Mouse (Mus musculus): ENCODE measurements at regions not wholly inside any gene's neighbourhood (a gene's known extent, or its start where the extent isn't known, plus 50 kb on each side); places are given as distances from the start of the nearest gene placed in this dataset.
"Not testable (repeated sequence)": the region's sequence is repeated elsewhere in the genome, so short reads cannot be mapped to it uniquely, and the experiment has no call there.

DNA sequence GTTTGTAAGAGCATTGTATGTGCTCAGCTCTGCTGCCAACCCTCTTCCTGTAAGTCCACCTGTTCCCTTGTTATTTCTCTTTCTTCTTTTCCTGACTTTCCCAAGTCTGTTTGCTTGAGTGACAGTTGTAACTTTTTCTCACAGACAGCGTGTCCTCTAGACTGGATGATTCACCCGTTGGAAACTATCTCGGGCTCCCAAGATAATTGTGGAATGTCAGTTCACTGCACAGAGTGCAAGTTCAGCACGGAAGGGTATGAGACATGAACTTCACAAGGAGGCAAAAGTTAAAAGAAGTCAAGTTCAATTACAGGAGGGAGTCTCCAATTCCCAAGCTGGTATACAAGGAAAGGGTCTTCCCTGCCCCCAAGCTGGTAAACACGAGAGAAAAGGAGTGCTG is 112.5 kb upstream of the Gm5148 start:
- DNase-seq (ENCODE audit: low spot score): peak; percentile 73

DNA sequence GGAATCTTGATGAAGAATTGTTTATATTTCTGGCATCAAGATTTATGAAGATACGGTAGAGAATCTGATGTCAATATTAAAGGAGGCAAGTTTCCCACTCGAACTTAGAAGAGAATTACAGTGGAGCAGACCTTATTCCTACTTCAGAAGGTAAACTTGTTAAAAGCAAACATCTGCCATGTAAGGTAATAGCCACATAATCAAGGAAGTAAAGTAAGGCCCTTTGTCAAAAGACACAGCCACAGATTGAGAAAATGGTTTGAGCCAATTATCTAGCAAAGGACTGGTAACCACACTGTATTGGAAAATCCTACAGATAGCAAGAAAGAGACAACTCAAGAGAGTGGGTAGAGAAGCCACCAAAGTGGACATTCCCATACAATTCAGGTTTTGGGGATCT is 111.4 kb upstream of the Gm5148 start:
- no peak for DNase-seq (ENCODE audit: low spot score)

DNA sequence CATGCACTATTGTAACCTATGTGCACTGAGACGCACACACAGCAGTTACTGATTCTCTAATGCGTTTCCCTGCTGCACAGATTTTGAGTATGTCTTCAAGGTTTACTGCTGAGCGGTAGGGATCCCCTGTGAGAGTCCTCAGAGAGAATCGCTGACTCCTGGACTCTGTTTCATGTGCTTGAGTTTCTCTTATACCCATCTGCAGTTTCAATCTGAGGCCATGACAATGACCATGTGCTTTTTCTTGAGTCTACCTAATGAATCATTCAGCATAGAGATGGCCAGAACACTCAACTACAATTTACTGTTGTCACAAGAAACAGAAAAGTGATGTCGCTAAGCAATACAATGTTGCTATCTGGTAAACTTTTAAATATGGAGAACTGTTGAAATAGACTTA is 110.8 kb upstream of the Gm5148 start:
- DNase-seq (ENCODE audit: low spot score): no peak

DNA sequence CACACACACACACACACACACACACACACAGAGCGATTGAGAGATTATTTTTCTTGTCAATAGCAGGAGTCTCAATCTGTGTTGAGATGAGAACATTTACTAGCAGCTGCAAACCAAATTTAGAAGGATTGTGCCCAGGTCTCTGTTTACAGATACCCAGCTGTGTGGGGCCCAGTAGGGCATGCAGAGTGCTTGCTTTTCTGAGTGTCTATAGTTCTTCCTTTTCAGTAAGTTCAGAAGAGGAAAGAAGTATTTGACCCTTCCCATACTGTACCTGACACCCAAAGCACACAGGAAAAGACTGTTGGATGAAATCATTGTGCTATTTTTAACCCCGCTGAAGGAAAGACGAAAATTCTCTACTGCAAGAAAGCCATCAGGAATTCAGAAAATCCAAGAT is 110.3 kb upstream of the Gm5148 start:
- no peak for DNase-seq (ENCODE audit: low spot score)

DNA sequence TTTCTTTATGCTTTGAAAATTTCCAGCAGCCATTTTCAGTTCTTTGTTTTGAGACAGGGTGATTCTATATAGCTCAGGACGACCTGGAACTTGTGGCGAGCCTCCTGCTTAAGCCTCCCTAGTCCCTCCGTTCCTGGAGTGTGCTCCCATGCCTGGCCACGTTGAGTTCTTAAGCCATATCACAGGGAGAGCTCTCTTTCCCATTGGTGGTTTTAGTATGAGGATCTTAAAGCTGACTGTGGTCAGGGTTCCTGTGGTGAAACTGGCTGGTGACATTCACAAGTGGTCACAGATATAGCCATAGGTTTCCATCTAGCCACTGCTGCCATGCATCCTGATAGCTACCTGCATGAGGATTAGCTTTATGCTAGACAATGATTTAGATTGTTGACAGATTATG is 109.1 kb upstream of the Gm5148 start:
- DNase-seq (ENCODE audit: low spot score): no peak

DNA sequence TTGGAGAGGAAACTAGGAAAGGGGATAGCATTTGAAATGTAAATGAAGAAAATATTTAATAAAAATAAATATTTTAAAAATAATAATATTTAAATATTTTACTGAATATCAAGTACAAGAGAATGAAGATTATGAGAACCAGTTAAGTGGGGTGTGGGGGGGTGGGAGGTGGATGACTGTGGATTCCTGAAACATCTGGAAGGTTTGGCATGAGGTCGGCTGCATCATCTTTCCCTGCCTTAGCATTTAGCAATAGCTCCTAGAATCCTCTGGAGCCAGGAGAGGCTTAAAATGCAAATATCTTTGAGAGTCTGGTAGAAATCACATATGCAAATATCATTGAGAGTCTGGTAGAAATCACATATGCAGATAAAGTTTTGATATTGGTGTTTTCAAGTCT is 103.3 kb upstream of the Gm5148 start:
- no peak for DNase-seq (ENCODE audit: low spot score)

DNA sequence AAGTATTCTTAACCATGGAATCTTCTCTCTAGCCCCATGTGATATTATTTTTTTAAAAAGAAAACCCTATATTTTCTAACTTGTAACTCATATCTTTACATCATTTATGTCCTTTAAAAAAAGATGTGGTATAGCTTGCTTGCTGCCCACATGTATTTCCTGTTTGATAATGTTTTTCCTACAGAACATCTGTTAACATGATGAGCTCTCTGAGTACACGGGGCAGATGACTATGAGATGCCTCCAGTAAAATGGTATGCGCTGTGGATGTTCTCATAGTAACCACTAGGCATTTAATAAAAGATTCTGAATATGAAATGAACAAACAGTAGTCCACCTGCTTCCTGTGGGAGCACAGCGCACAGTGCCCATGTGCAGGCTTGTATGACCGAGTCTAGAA is 101.3 kb upstream of the Gm5148 start:
- no peak for DNase-seq (ENCODE audit: low spot score)

DNA sequence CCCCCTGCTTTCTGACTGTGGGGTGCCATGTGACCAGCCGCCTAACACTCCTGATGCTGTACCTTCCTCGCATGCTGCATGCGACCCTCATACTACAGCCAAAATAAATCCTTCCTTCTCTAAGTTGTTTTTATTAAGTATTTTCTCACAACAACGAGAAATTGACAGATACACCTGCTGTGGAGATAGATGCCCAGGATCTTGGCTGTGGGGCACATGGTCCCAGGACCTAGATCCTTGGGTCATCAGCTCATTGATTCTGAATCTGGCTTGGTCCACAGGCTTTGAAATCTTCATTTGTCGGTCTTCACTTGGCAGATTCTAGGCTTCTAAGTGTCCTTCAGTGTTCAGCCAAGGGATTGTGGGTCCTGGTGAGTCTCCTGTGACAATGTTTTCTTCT is 100.4 kb upstream of the Gm5148 start:
- no peak for DNase-seq (ENCODE audit: low spot score)

DNA sequence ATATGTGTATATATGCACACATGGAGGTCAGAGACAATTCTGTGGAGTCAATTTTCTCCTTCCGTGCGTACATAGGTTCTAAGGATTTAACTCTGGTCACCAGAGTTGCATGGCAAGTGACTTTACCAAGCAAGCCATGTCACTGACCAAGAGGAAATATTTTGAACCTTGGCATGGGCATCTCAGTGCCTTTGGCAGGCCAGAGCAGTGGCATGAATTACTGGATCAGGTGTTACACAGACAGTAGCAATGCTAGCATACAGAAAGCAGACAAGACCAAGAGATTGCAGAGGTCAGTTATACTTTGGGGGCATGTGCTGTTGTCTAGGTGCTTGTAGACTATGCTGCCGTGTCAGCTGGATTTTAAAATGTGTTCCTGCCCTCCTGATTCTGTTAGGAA is 95.2 kb upstream of the Gm5148 start:
- peak; percentile 44 for DNase-seq (ENCODE audit: low spot score)

DNA sequence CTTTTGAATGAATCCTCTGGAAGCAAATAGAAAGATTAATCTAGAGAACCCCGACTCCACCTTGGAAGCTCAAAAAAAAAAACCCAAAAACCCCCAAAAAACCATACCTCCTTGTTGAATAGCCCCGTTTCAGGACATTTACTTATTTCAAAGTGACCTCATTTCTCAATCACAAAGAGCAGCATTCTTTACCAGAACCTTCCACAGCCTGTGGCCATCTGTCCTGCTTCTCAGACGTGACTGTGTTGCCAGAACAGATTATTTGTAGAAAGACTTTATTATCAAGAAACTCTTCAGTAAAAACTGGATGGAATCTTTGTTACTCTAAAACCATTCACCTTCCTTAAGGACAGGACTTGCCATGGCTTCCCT is 93.1 kb upstream of the Gm5148 start:
- DNase-seq (ENCODE audit: low spot score): no peak

DNA sequence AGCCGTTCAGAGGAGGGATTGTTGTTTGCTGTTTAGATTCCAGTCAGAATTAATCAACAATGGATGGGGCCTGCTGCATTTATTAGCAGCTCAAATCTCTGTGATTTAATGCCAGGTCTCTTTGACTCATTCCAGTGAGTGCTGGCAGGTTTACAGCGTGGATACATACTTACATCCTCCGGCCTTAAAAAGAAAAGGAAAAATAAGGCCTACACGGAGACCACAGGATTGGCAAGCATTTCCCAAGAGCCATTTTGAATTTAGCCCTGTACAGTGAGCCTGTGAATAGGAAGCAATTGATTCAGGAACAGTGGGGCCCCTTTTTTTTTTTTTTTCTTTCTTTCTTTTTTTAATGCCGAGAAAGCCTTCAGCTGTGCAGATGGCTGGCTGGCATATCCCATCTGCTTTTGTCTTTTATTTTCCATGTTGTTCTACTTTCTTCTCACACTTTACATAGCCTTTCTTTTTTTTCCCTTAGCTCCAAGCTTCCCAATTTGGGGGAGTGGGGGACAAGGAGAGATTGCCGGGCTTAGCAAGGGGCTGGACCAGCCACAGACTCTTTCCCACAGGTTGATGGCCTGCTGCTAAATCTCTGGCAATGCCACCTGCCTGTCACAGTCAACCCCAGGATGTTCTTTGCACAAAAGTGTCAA is 92.6 kb upstream of the Gm5148 start:
- no peak for DNase-seq (ENCODE audit: low spot score)

DNA sequence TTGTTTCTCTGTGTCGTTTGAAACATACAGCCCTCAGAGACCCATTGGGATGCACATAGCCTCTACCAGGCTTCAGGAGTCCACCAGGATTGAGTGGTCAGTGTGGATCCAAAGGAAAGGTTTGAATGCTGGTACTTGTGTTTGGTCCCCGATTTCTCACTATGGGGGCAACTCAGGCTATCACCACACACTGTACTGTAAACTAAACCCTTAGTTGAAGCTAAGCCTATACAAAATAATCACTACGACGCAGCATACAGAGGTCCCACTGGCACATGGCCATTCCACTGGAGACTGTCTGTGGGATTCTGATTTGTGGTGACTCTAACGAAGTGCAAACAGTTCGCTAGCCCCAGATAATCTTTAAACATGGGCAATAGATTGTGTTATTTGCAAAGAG is 91.5 kb upstream of the Gm5148 start:
- no peak for DNase-seq (ENCODE audit: low spot score)

DNA sequence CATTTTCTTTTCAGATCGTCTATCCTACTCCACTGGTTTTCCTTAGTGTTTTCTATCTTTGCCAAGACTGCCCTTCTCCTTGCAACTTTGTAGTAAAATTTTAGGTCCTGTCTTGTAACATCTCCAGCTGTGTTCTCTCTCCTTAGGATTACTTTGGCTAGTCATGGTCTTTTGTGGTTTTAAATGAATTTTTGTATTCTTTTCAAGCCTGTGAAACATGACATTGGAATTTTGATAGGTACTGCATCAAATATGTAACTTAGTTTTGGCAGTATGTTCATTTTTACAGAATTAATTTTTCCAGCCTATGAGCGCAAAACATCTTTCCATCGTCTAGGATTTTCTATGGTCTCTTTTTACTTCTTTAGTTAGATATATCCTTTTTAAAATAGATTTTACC is 88.6 kb upstream of the Gm5148 start:
- DNase-seq (ENCODE audit: low spot score): no peak

DNA sequence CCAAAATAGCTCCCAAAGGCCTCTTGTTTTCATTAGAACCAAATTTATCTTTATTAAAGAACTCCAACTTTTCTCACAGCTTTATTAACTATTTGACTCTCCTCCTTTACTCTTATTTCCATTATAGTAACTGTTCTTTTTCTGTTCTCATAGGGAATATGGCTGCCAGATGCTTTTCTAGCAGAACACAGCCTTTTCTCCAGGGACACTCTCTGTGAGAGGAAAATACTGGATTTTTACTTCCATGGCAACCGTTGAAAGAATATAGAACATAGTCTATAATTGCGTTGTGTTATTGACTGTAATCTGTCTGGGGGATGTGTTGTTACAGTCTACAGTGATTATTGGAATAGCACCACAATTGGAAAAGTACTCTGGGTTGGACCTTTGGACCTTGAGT is 87.1 kb upstream of the Gm5148 start:
- no peak for DNase-seq (ENCODE audit: low spot score)

DNA sequence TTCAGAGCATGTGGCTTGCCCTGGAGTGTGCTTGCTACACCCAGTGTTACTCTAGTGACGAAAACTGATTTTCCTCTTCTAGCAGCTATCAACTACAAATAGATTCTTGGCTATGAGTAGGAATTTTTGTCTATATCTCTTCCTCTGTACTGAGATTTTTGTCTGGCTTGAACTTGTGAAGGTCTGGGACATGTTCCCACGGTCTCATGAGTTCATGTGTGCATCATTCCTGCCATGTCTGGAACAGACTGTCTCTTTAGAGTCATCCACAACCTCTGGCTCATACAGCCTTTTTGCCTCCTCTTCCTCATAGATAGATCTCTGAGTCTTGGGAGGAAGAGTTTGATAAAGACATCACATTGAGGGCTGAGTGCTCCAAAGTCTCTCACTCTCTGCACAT is 86.5 kb upstream of the Gm5148 start:
- no peak for DNase-seq (ENCODE audit: low spot score)

DNA sequence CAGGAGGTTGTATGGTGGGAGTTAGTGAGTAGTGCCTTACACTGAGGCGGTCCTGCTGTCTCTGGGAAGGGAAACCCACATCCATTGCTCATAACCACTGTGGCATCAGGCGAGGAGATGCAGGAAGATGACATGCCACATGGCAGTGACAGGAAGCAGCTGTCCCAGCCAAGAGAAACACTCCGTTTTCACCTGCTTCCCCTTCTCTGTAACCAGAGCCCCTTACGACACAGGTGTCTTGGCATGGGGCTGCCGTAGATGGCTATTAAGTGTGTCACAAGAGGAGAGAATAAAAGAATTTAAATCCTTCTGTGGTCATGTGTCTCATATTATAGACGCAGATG is 81.5 kb upstream of the Gm5148 start:
- DNase-seq (ENCODE audit: low spot score): peak; percentile 66

DNA sequence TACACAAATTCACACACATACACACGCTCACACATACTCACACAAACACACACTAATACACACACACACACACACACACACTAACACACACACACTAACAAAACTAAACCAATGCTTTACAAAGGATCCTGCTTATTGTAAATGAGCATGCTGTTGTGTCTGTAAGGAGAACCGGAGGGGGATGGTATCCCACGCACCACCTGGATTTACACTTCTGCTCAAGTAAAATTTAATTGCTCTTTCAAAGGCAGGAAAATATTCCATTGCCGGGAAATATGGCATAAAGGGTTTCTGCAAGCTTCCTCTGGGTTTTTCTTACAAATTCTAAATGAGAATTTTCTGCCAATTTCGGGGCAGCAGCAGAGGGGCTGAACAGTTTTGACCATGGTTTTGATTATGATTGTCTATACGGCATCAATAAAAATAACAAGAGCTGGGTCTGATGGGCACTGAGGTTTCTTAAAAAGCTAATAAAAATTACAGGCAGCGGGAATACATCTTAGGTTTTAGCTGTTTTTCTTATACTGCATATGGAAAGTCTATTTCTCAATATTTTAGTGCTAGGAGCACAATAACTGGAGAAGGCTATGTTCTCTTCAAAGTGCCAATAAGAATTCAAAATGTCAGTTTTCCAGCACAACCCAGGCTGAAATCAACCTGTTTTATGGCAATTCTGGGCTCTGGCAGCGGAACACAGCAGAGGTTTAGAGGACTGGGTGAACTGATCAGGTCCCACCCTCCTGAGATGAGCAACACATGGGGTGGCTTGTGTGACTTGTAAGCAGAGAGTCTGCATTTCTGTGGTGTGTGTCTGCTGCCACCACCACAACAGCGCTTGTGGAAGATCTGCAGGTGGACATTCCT is 80.9 kb upstream of the Gm5148 start:
- DNase-seq (ENCODE audit: low spot score): no peak

DNA sequence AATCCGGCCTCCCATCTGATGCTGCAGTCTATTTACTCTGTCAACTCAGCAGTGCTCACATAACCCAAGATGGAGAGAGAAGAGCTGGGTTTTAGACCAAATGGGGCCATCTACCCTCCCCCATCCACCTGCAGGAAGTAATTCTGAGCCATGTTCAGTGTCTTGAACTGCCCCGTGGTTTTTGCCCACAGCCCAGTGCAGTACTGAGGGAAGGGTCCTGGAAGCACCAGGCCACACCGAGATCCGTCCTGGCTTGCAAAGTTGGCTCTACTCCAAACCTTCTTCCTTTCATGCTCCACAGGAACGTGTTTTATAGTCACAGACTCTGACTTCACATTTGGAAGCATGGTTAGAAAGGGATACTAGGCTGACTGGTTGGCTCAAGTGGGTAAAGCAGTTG is 80.0 kb upstream of the Gm5148 start:
- no peak for DNase-seq (ENCODE audit: low spot score)

DNA sequence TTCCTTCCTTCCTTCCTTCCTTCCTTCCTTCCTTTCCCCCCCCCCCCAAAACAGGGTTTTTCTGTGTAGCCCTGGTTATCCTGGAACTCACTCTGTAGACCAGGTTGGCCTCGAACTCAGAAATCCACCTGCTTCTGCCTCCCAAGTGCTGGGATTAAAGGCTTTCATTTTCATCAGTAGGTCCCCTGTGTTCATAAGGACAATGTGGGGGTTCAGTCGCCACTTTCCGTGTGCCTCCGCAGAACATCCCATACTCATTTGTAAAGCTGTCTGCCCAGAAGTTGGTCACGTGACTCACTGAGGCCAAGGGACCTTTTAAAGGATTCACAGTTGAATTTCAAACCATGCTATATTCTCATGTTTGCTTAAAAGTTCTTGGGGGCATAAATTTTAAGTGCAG is 79.5 kb upstream of the Gm5148 start:
- not testable (repeated sequence) for DNase-seq (ENCODE audit: low spot score)

DNA sequence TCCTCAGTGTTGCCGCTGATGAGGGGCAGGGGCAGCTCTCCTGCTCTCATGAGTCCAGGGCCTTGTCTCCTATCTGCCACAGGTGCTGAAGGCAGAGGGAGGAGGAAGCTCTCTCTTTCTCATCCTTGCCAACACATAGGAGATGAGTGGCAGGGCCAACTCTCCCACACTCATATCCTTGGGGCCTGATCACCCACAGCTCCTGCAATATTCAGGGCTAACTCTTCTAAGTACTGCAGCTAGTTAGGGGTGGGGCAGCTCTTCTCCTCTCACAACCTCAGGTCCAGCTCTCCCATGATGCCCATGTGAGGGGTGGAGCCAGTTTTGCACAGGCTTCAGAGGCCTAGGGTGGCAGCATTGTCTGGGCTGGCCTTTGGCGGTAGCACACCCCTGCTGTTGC is 77.3 kb upstream of the Gm5148 start:
- DNase-seq (ENCODE audit: low spot score): no peak

DNA sequence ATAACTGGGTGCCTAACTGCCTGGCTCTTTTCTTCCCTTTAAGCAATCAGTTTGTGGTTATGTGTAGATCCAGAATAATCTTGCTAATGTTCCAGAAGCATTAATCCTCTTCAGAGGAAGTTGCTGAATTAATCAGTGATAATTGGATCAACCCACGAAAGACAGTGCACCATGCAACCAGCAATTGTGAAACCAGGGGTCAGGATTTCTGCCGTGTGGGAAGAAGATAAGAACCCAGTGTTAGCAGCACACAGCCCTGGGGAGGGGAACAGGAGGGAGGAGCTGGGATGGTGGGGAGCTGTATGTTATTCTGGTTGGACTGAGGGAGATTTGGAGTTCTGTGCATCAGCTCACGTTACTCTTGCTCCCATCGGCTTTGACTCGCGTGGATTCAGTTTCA is 75.5 kb upstream of the Gm5148 start:
- no peak for DNase-seq (ENCODE audit: low spot score)

DNA sequence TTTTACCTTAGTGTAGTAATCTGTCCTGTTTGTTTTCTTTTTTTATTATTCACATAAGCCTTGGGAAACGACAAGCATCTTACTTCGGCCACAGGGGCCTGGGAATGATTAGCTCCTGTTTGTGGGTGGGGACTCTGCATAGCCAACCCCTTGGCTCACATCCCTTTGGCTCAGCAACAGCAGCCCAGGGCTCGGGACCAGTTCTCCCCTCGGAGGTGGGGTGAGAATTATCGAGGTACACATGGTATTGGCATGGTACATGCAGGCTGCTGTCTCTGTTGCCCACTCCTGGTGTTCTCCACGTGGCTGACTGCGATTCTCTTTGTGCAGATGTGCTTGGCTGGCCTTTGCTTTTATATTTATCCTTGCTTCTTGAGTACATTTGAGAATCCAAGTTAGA is 65.4 kb upstream of the Gm5148 start:
- peak; percentile 22 for DNase-seq (ENCODE audit: low spot score)

DNA sequence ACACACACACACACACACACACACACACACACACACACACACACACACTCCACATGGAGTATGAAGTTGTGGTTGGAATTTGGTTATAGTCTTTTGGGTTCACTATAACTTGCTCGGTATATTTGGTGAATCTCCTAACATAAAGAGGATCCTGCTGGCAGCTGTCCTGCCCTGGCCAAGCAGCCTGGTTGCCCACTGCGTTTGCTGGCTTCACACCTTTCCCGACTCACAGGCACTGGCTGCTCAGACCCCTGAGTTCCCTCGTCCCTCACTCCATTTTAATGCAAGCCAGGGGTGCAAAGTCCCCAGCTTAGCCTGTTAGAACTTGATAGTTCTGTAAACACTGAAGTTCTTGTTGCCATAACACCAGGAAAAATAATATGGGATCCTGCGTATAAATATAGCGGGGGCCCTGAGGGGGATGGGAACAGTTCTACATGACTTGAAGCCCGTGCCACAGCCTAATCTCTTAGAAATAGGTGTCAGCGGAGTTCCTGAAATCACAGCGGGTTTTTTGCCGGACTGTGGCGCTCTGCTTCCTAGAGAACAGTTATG is 64.9 kb upstream of the Gm5148 start:
- DNase-seq (ENCODE audit: low spot score): peak; percentile 10

Data from gastrocnemius, adult 18-20 months (tissue).